Mouse (Mus musculus) myocyte (in vitro differentiated cells): ENCODE results near the gene Eml6. TPM values are rescaled to one million over a fixed set of nuclear protein-coding genes. Genes with fewer than 3 reads are reported as not detected.

Source experiments
- H3K27me3 ChIP-seq: one replicate; pipeline ENCODE4 v1.6.1; 2011; ENCODE audit not compliant: control insufficient read depth, insufficient read depth, insufficient read length
- H3K36me3 ChIP-seq: one replicate; pipeline ENCODE4 v1.6.1; 2011; ENCODE audit not compliant: control insufficient read depth, insufficient read depth
- H3K4me2 ChIP-seq: one replicate; pipeline ENCODE4 v1.6.1; 2011; ENCODE audit warnings: low read depth, control low read depth
- H3K4me3 ChIP-seq: one replicate; pipeline ENCODE4 v1.5.1; 2011; ENCODE audit warnings: mild to moderate bottlenecking, control low read depth, moderate library complexity
- H3K79me2 ChIP-seq: one replicate; pipeline ENCODE4 v1.6.1; 2011; ENCODE audit not compliant: control insufficient read depth, insufficient read depth
- H3ac ChIP-seq: one replicate; pipeline ENCODE4 v1.6.1; 2011; ENCODE audit not compliant: control insufficient read depth, insufficient read length
- CEBPB ChIP-seq: IDR thresholded peaks from 2 replicates; pipeline ENCODE4 v1.6.1; 2011; ENCODE audit warnings: mild to moderate bottlenecking, moderate library complexity; ENCODE audit not compliant: poor library complexity, insufficient read depth, severe bottlenecking
- E2F4 ChIP-seq: IDR thresholded peaks from one replicate; pipeline ENCODE4 v1.6.1; 2011; ENCODE audit warnings: mild to moderate bottlenecking, control low read depth, moderate library complexity; ENCODE audit not compliant: insufficient read depth
- MAX ChIP-seq: IDR thresholded peaks from one replicate; pipeline ENCODE4 v1.6.1; 2011; ENCODE audit warnings: low read depth, mild to moderate bottlenecking, control low read depth
- MYOD1 ChIP-seq, 3 experiments: IDR thresholded peaks; one replicate each; pipeline ENCODE4 v1.6.1; 2011; ENCODE audit warnings: control low read depth in 2 of 3, low read depth in 2 of 3, mild to moderate bottlenecking in 2 of 3, moderate library complexity in 1 of 3; ENCODE audit not compliant: insufficient read length in 2 of 3, control insufficient read depth in 1 of 3
- MYOG ChIP-seq, 3 experiments: IDR thresholded peaks; one replicate each; pipeline ENCODE4 v1.6.1; 2011; ENCODE audit warnings: control low read depth in 2 of 3, low read depth in 2 of 3, mild to moderate bottlenecking in 2 of 3; ENCODE audit not compliant: insufficient read length in 2 of 3, control insufficient read depth in 1 of 3, insufficient read depth in 1 of 3
- POLR2A ChIP-seq: IDR thresholded peaks from one replicate; pipeline ENCODE4 v1.6.1; 2011; ENCODE audit warnings: low read depth, mild to moderate bottlenecking, control low read depth, moderate library complexity; ENCODE audit not compliant: insufficient read length
- POLR2AphosphoS2 ChIP-seq: IDR thresholded peaks from one replicate; pipeline ENCODE4 v1.6.1; 2011; ENCODE audit warnings: low read depth, control low read depth; ENCODE audit not compliant: insufficient read length
- REST ChIP-seq: IDR thresholded peaks from one replicate; pipeline ENCODE4 v1.6.1; 2011; ENCODE audit warnings: mild to moderate bottlenecking, control low read depth, moderate library complexity; ENCODE audit not compliant: insufficient read depth, insufficient read length
- SRF ChIP-seq: IDR thresholded peaks from one replicate; pipeline ENCODE4 v1.6.1; 2011; ENCODE audit warnings: low read depth; ENCODE audit not compliant: control insufficient read depth, insufficient read length
- TCF12 ChIP-seq: IDR thresholded peaks from one replicate; pipeline ENCODE4 v1.6.1; 2011; ENCODE audit warnings: mild to moderate bottlenecking, control low read depth; ENCODE audit not compliant: poor library complexity, insufficient read depth, severe bottlenecking
- TCF3 ChIP-seq: IDR thresholded peaks from one replicate; pipeline ENCODE4 v1.6.1; 2011; ENCODE audit warnings: low read depth, control low read depth; ENCODE audit not compliant: insufficient read length
- USF1 ChIP-seq: IDR thresholded peaks from one replicate; pipeline ENCODE4 v1.6.1; 2011; ENCODE audit warnings: low read depth, mild to moderate bottlenecking, control low read depth, moderate library complexity
- polyA plus RNA-seq: library from polyadenylated mRNA; unstranded; fragments of >200 nt; fragmentation: generic; extraction: Trizol; gene quantifications from one replicate; pipeline ENCODE4 v1.2.1, GENCODE M21; 2012; ENCODE audit warnings: missing spikeins

Gene Eml6
- polyA plus RNA-seq, 1 experiment = 0.41 TPM

- H3K36me3 ChIP-seq = no peaks in the 10 kb centered on the region
- no peak for TF ChIP-seq E2F4
- no peak for TF ChIP-seq REST
- TF ChIP-seq TCF12 = no peak
- no peak for TF ChIP-seq SRF
- TF ChIP-seq POLR2AphosphoS2 = no peak
- TF ChIP-seq POLR2A = no peak
- TF ChIP-seq MAX = no peak
- TF ChIP-seq TCF3 = no peak
- no peak for TF ChIP-seq MYOG (IDR thresholded peaks at IDR 0.05; ENCODE audit: control insufficient read depth in 1 of 3, insufficient read depth in 1 of 3, insufficient read length in 2 of 3, low read depth in 2 of 3)
- TF ChIP-seq MYOD1 (IDR thresholded peaks at IDR 0.05; ENCODE audit: control insufficient read depth in 1 of 3, insufficient read length in 2 of 3, low read depth in 2 of 3) = no peak
- no peak for TF ChIP-seq CEBPB
- TF ChIP-seq USF1 = no peak
- H3K4me3 ChIP-seq = no peak overlapping the region
- peaks cover 5% of the 10 kb centered on the region for H3K27me3 ChIP-seq
- H3ac ChIP-seq = no peak overlapping the region
- H3K79me2 ChIP-seq = no peaks in the 10 kb centered on the region
- H3K4me2 ChIP-seq = no peak overlapping the region
These were observed 39.6 kb downstream of the Eml6 start for GRCm38 (mm10) chr11:29986257-29986656.

- Histone ChIP-seq H3K79me2 (no peaks in the 10 kb centered on the region), H3K36me3 (no peaks in the 10 kb centered on the region), H3K4me2 (no peak overlapping the region), H3K27me3 (no peaks in the 10 kb centered on the region), H3ac (no peak overlapping the region), H3K4me3 (no peak overlapping the region)
- TF ChIP-seq TCF3 = no peak
- TF ChIP-seq POLR2A = no peak
- no peak for TF ChIP-seq CEBPB
- TF ChIP-seq MYOG (IDR thresholded peaks at IDR 0.05; ENCODE audit: control insufficient read depth in 1 of 3, insufficient read depth in 1 of 3, insufficient read length in 2 of 3, low read depth in 2 of 3) = no peak
- no peak for TF ChIP-seq POLR2AphosphoS2
- TF ChIP-seq MYOD1 (IDR thresholded peaks at IDR 0.05; ENCODE audit: control insufficient read depth in 1 of 3, insufficient read length in 2 of 3, low read depth in 2 of 3) = no peak
- TF ChIP-seq MAX = no peak
- no peak for TF ChIP-seq SRF
- no peak for TF ChIP-seq E2F4
- no peak for TF ChIP-seq USF1
- no peak for TF ChIP-seq TCF12
- TF ChIP-seq REST = no peak
These were observed 57.0 kb downstream of the Eml6 start for GRCm38 (mm10) chr11:29968874-29969273.

- H3K79me2 ChIP-seq = no peaks in the 10 kb centered on the region
- no peak overlapping the region for H3K4me2 ChIP-seq
- no peaks in the 10 kb centered on the region for H3K36me3 ChIP-seq
- H3K27me3 ChIP-seq = no peaks in the 10 kb centered on the region
- H3K4me3 ChIP-seq = no peak overlapping the region
- H3ac ChIP-seq = no peak overlapping the region
- TF ChIP-seq SRF = no peak
- no peak for TF ChIP-seq MYOG (IDR thresholded peaks at IDR 0.05; ENCODE audit: control insufficient read depth in 1 of 3, insufficient read depth in 1 of 3, insufficient read length in 2 of 3, low read depth in 2 of 3)
- no peak for TF ChIP-seq MAX
- no peak for TF ChIP-seq E2F4
- no peak for TF ChIP-seq MYOD1 (IDR thresholded peaks at IDR 0.05; ENCODE audit: control insufficient read depth in 1 of 3, insufficient read length in 2 of 3, low read depth in 2 of 3)
- TF ChIP-seq TCF12 = no peak
- no peak for TF ChIP-seq REST
- no peak for TF ChIP-seq TCF3
These were observed 66.5 kb downstream of the Eml6 start for GRCm38 (mm10) chr11:29959366-29959765.

- no peak for TF ChIP-seq POLR2AphosphoS2
- TF ChIP-seq POLR2A = no peak
- TF ChIP-seq TCF3 = no peak
- no peak for TF ChIP-seq USF1
- TF ChIP-seq E2F4 = no peak
- TF ChIP-seq REST = no peak
- H3K27me3 ChIP-seq = peaks cover 24% of the 10 kb centered on the region
- no peak overlapping the region for H3ac ChIP-seq
- H3K36me3 ChIP-seq = no peaks in the 10 kb centered on the region
- H3K4me2 ChIP-seq = no peak overlapping the region
- H3K79me2 ChIP-seq = no peaks in the 10 kb centered on the region
- no peak overlapping the region for H3K4me3 ChIP-seq
These were observed 81.2 kb downstream of the Eml6 start for GRCm38 (mm10) chr11:29944661-29945060.

GRCm38 (mm10) chr11:29924332-29924731, 101.5 kb downstream of the Eml6 start:
- Histone ChIP-seq H3K4me2 (no peak overlapping the region), H3K36me3 (no peaks in the 10 kb centered on the region), H3K4me3 (no peak overlapping the region), H3K79me2 (no peaks in the 10 kb centered on the region), H3ac (no peak overlapping the region), H3K27me3 (peaks cover 5% of the 10 kb centered on the region)
- TF ChIP-seq REST (no peak), MYOD1 (IDR thresholded peaks at IDR 0.05; ENCODE audit: control insufficient read depth in 1 of 3, insufficient read length in 2 of 3, low read depth in 2 of 3) (no peak), POLR2AphosphoS2 (no peak), POLR2A (no peak), MAX (no peak), SRF (no peak), E2F4 (no peak), MYOG (IDR thresholded peaks at IDR 0.05; ENCODE audit: control insufficient read depth in 1 of 3, insufficient read depth in 1 of 3, insufficient read length in 2 of 3, low read depth in 2 of 3) (no peak), TCF12 (no peak), USF1 (no peak), CEBPB (no peak), TCF3 (no peak)
